Mouse (Mus musculus): Measurements from ENCODE around the gene Angptl3.

- TF ChIP-seq POLR2A (IDR thresholded peaks at IDR 0.05; ENCODE audit: extremely low read depth, insufficient read depth, low read length) (no peak), CTCF (IDR thresholded peaks at IDR 0.05; ENCODE audit: low read depth, low read length) (no peak)
Observed at GRCm38 (mm10) chr4:99030686-99031085, at the start of gene Angptl3.

Measured in liver, adult 2 months (tissue).